Mouse (Mus musculus) erythroblast, embryonic 14.5 days (primary cell): Measurements from ENCODE around the gene Klhl7.

ENCODE experiments used
- GATA1 ChIP-seq: IDR thresholded peaks from 2 replicates; pipeline ENCODE4 v1.6.1; 2012; ENCODE audit warnings: low read length, inconsistent platforms, mixed read lengths
- TAL1 ChIP-seq: IDR thresholded peaks from 3 replicates; pipeline ENCODE4 v1.6.1; 2012; ENCODE audit warnings: low read length, inconsistent platforms, mixed read lengths

DNA sequence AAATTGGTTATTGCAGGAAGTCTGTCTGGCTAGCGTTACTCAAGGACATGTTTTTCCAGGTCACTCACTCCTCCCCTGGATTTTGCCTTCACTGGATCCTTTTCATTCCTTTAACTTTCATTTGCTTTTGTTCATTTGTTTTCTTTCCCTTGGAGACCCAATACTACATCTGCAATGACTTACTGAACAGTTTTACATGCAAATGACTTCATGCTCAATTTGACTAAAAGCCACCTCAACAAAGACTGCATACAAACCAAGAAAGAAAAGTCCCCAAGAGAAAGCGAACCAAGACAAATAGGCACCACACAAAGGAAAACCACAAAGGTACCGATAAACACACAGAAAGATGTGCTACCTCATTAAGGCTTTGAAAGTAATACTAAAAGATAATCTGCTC is 13.5 kb upstream of the Klhl7 start:
- TF ChIP-seq TAL1 (no peak), GATA1 (no peak)
